Mouse (Mus musculus) cerebellum, adult 2 months (tissue): ENCODE measurements around the gene Aacs. TPM values are rescaled to one million over a fixed set of nuclear protein-coding genes. Genes with fewer than 3 reads are reported as not detected.

ENCODE experiments used
- DNase-seq, 2 experiments: peaks; one replicate each; pipeline ENCODE4 v3.0.0; 2021
- H3K27ac ChIP-seq: fragments of 200-500 bp; 2 replicates; pipeline ENCODE4 v1.5.1; 2012; ENCODE audit warnings: low read length, control low read depth, inconsistent platforms; ENCODE audit not compliant: insufficient read depth
- H3K27me3 ChIP-seq: fragments of 200-500 bp; 2 replicates; pipeline ENCODE4 v1.6.1; 2012; ENCODE audit warnings: inconsistent platforms, mild to moderate bottlenecking, low read length, moderate library complexity; ENCODE audit not compliant: control insufficient read depth, insufficient read depth
- H3K4me1 ChIP-seq: fragments of 200-500 bp; 2 replicates; pipeline ENCODE4 v1.6.1; 2011; ENCODE audit warnings: low read length; ENCODE audit not compliant: control insufficient read depth, insufficient read depth
- H3K4me3 ChIP-seq: fragments of 200-500 bp; replicated peaks from 2 replicates; pipeline ENCODE3; 2011; ENCODE audit warnings: mild to moderate bottlenecking, low read depth, low read length, control low read depth; ENCODE audit not compliant: insufficient read depth
- CTCF ChIP-seq: fragments of 200-500 bp; IDR thresholded peaks from 2 replicates; pipeline ENCODE4 v1.5.1; 2011; ENCODE audit warnings: low read depth, mild to moderate bottlenecking, control low read depth, low read length, moderate library complexity, borderline replicate concordance; ENCODE audit not compliant: insufficient read depth
- POLR2A ChIP-seq: fragments of 200-500 bp; IDR thresholded peaks from 2 replicates; pipeline ENCODE4 v1.6.1; 2011; ENCODE audit warnings: low read length, control low read depth, borderline replicate concordance; ENCODE audit not compliant: insufficient read depth
- WGBS: fragments of 180-500 bp; shearing (Covaris S2); methylation state at CpG from one replicate; pipeline ENCODE4 v1.1.7; 2018; 5-methylcytosine and 5-hydroxymethylcytosine counted together
- polyA plus RNA-seq: library from polyadenylated mRNA; depleted of rRNA; stranded (reverse); fragments of >200 nt; gene quantifications from 2 replicates; pipeline ENCODE4 v1.2.3, GENCODE M21; 2012

The Aacs gene
- polyA plus RNA-seq, 1 experiment = 47.4 TPM

GRCm38 (mm10) chr5:125452573-125452972 lies 23.0 kb upstream of the Aacs start:
- 0 out of 2 replicates have a peak, but pooled peaks cover 3% of the 10 kb centered on the region for H3K4me1 ChIP-seq
- H3K27me3 ChIP-seq = no peaks in the 10 kb centered on the region
- DNase-seq = no peak
- TF ChIP-seq POLR2A (no peak), CTCF (no peak)
- WGBS = 81% methylated on average over 9 of the region's 9 CpGs
- no peak overlapping the region for H3K4me3 ChIP-seq
- no peak overlapping the region for H3K27ac ChIP-seq

DNA sequence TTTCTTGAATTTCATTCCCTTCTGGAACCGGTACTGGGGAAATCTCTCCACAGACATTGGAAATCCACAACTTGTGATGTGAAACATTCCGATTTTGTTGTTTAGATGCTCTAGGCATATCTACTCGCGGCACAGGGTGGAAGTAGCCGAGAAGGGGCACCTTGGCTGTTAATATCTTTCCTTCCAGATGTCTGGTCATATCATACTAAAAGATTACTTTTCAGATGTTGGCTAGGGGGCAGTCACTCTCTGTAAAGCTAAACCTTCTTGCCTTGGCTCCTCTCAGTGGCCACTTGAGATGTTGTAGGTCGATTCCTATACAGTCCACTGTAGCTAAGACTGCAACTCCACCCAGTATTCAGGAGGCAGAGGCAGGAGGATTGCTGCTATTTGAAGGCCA lies 19.5 kb upstream of the Aacs start:
- H3K4me3 ChIP-seq = no peak overlapping the region
- DNase-seq = no peak
- no peak overlapping the region for H3K27ac ChIP-seq
- H3K27me3 ChIP-seq = no peaks in the 10 kb centered on the region
- TF ChIP-seq CTCF (no peak), POLR2A (no peak)
- WGBS = 86% methylated on average over 6 of the region's 6 CpGs
- no peaks in the 10 kb centered on the region for H3K4me1 ChIP-seq

GRCm38 (mm10) chr5:125457538-125457937 lies 18.1 kb upstream of the Aacs start:
- Histone ChIP-seq H3K4me1 (no peaks in the 10 kb centered on the region), H3K4me3 (no peak overlapping the region), H3K27ac (no peak overlapping the region), H3K27me3 (no peaks in the 10 kb centered on the region)
- TF ChIP-seq POLR2A = no peak
- no peak for TF ChIP-seq CTCF
- WGBS = 90% methylated on average over 6 of the region's 6 CpGs
- DNase-seq = no peak

GRCm38 (mm10) chr5:125460574-125460973 lies 15.0 kb upstream of the Aacs start:
- Histone ChIP-seq H3K27ac (no peak overlapping the region), H3K4me1 (peaks cover 3% of the 10 kb centered on the region; the same call in 1 of the 2 replicates), H3K4me3 (no peak overlapping the region), H3K27me3 (no peaks in the 10 kb centered on the region)
- no peak for DNase-seq
- 77% methylated on average over 3 of the region's 3 CpGs for WGBS
- TF ChIP-seq POLR2A (no peak), CTCF (peak; percentile 21; the same call in 1 of the 2 replicates)

- whole genome bisulfite sequencing = 13% methylated on average over 10 of the region's 10 CpGs
Measured at GRCm38 (mm10) chr5:125461868-125462445, 13.7 kb upstream of the Aacs start.

DNA sequence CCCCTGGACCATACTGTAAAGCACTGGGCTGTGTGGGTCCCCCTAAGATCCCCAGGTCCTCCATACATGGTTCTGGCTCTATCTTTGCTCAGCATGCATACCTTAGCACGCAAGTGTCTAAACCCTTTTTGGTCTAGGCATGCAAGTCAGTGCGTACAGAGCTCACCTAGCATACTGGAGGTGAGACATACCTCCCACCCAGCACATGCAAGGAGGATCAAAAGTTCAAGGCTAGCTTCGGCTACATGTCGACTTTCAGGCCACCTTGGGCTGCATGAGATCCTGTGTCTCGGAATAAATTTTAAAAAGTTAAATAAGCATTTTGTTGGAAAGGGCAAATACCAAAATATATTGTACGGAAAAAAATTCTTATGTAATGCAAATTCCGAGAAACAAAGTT lies 10.4 kb upstream of the Aacs start:
- no peaks in the 10 kb centered on the region for H3K27me3 ChIP-seq
- H3K4me1 ChIP-seq = peaks cover 3% of the 10 kb centered on the region; the same call in 1 of the 2 replicates
- TF ChIP-seq CTCF (no peak), POLR2A (no peak)
- H3K27ac ChIP-seq = no peak overlapping the region
- WGBS = 25% methylated on average over 7 of the region's 7 CpGs
- DNase-seq = no peak
- H3K4me3 ChIP-seq = peak overlapping the region; percentile 39

More at GRCm38 (mm10) chr5:125461868-125462445, 13.7 kb upstream of the Aacs start:
- Histone ChIP-seq H3K27ac (no peak overlapping the region), H3K27me3 (no peaks in the 10 kb centered on the region), H3K4me3 (no peak overlapping the region), H3K4me1 (peaks cover 3% of the 10 kb centered on the region; the same call in 1 of the 2 replicates)
- peak; percentile 53 to 58 for DNase-seq
- TF ChIP-seq CTCF (peak; percentile 72), POLR2A (no peak)

DNA sequence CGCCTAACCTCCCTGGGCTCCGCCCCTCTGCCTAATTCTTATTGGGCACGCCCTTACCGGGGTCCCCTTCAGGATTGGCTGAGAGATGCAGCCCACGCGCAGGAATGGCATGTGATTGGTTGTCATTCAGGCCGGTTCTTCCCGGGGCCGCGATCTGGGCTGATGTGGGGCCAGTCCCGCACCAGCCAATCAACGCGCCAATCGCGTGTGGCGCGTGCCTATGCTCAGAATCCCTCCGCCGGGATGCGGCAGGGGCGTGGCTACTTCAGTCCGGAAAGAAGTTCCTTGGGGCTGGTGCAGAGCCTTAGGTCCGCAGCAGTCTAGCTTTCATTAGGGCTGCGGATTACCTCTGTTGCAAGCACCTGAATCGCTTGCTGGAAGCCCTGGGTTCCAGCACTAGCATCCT lies 9.9 kb upstream of the Aacs start:
- TF ChIP-seq POLR2A (peak; percentile 42; the same call in 1 of the 2 replicates), CTCF (no peak)
- under 1% methylated on average over 25 of the region's 25 CpGs for WGBS
- Histone ChIP-seq H3K27ac (no peak overlapping the region), H3K27me3 (no peaks in the 10 kb centered on the region), H3K4me1 (peaks cover 3% of the 10 kb centered on the region; the same call in 1 of the 2 replicates), H3K4me3 (peak overlapping the region; percentile 51)
- peak; percentile 94 to 98 for DNase-seq

DNA sequence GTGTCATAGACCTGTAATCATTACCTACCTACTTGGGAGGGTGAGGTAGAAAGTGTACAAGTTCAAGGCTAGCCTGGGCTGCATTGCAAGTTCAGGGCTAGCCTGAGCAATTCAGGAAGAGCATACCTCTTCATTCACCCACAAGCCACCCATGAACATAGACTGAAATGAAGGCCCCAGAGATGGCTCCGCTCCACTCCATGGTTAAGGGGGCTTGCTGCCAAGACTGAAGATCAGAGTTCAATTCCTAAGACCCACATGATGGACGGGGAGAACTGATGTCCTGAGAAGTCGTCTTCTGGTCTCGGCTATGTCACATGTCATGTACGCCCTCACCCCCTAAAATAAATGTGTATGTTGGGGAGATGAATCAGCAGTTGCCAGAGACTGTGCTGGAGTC lies 9.1 kb upstream of the Aacs start:
- no peaks in the 10 kb centered on the region for H3K27me3 ChIP-seq
- H3K4me1 ChIP-seq = peaks cover 3% of the 10 kb centered on the region; the same call in 1 of the 2 replicates
- DNase-seq = no peak
- H3K4me3 ChIP-seq = no peak overlapping the region
- H3K27ac ChIP-seq = no peak overlapping the region
- TF ChIP-seq CTCF (no peak), POLR2A (no peak)
- 84% methylated on average over 5 of the region's 5 CpGs for WGBS
